Mouse (Mus musculus): ENCODE measurements around the gene Mau2. TPM values are rescaled to one million over a fixed set of nuclear protein-coding genes. Genes with fewer than 3 reads are reported as not detected.

The Mau2 gene
- polyA plus RNA-seq, 1 experiment from 2014 or later = 33.8 TPM

- H3K9ac ChIP-seq (ENCODE audit: low read depth, low read length) = no peak overlapping the region
- H3K4me2 ChIP-seq (ENCODE audit: low read length) = no peak overlapping the region
- no peak overlapping the region for H3K27ac ChIP-seq
- no peak overlapping the region for H3K4me3 ChIP-seq (replicated peaks; ENCODE audit: low read depth, low read length)
- no peaks in the 10 kb centered on the region for H3K9me3 ChIP-seq (replicated peaks; ENCODE audit: low read length)
- ATAC-seq (replicated peaks; ENCODE audit: low FRiP score, low read depth) (no peak), DNase-seq (ENCODE audit: low spot score) (no peak)
- no peak for TF ChIP-seq CTCF (IDR thresholded peaks at IDR 0.05; ENCODE audit: low read depth)
- no peaks in the 10 kb centered on the region for H3K4me1 ChIP-seq (replicated peaks; ENCODE audit: insufficient read depth, low read length)
- no peaks in the 10 kb centered on the region for H3K27me3 ChIP-seq (ENCODE audit: insufficient read depth, low read length)
- H3K36me3 ChIP-seq (ENCODE audit: insufficient read depth, low read length) = no peaks in the 10 kb centered on the region
Observed at GRCm38 (mm10) chr8:69987744-69988143, 54.8 kb downstream of the Mau2 start.

DNA sequence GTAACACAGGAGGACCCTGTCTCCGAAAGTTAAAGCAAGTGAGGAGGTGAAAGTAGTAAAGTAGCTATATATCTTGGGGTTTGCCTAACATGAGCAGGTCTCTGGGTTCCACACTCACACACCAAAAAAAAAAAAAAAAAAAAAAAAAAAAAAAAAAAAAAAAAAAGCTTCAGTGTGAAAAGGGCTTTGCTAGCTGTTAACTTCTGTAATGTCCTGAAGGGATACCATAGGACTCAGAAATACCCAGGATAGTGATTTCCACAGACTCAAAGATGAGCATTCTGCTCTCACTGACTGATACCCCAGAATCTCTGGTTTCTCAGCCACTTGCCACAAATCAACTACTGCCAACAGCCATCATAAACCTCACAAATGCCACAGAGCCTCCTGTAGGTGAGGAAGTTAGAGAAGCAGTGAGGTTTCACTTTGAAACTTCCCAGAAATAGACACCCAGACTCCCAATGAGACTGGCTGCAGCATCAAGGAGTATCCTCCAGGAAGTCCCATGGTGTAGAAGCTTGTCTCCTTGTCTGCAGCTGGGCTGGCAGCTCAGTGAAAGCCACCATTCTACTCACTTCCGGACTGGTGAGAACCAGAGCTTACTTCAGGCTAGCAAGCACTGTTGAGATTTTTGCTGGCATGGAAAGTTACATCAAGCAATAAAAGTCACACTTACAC lies 57.5 kb downstream of the Mau2 start:
- no peak overlapping the region for H3K4me3 ChIP-seq (replicated peaks; ENCODE audit: low read depth, low read length)
- no peak overlapping the region for H3K4me2 ChIP-seq (ENCODE audit: low read length)
- DNase-seq (ENCODE audit: low spot score) (no peak), ATAC-seq (replicated peaks; ENCODE audit: low FRiP score, low read depth) (no peak)
- H3K9ac ChIP-seq (ENCODE audit: low read depth, low read length) = no peak overlapping the region
- H3K27me3 ChIP-seq (ENCODE audit: insufficient read depth, low read length) = no peaks in the 10 kb centered on the region
- H3K36me3 ChIP-seq (ENCODE audit: insufficient read depth, low read length) = no peaks in the 10 kb centered on the region
- no peaks in the 10 kb centered on the region for H3K9me3 ChIP-seq (replicated peaks; ENCODE audit: low read length)
- no peaks in the 10 kb centered on the region for H3K4me1 ChIP-seq (replicated peaks; ENCODE audit: insufficient read depth, low read length)
- H3K27ac ChIP-seq = no peak overlapping the region
- WGBS = 72% methylated on average over 2 of the region's 2 CpGs
- no peak for TF ChIP-seq CTCF (IDR thresholded peaks at IDR 0.05; ENCODE audit: low read depth)

DNA sequence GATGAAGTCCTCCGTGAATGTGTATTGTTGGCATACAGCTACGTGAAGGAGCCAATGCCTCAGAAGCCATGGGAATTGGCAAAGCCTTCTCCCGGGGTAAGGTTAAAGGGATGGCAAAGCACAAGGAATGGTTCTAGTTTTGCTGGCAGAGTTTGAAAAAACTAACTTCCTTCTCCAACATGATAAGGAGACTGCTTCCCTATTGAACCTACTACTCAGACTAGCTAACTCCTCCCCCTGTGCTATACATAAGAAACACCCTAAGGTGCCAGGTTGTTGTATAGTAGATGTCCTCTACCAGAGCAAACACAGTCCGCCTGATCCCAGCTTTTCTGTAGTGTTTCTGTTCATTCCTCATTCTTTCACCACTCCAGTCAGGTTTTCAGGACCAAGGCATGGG lies 64.1 kb downstream of the Mau2 start:
- H3K4me2 ChIP-seq (ENCODE audit: low read length) = no peak overlapping the region
- no peaks in the 10 kb centered on the region for H3K4me1 ChIP-seq (replicated peaks; ENCODE audit: insufficient read depth, low read length)
- H3K4me3 ChIP-seq (replicated peaks; ENCODE audit: low read depth, low read length) = no peak overlapping the region
- no peaks in the 10 kb centered on the region for H3K9me3 ChIP-seq (replicated peaks; ENCODE audit: low read length)
- no peaks in the 10 kb centered on the region for H3K36me3 ChIP-seq (ENCODE audit: insufficient read depth, low read length)
- WGBS = 92% methylated on average over 4 of the region's 4 CpGs
- H3K9ac ChIP-seq (ENCODE audit: low read depth, low read length) = no peak overlapping the region
- DNase-seq (ENCODE audit: low spot score) (no peak), ATAC-seq (replicated peaks; ENCODE audit: low FRiP score, low read depth) (no peak)
- H3K27me3 ChIP-seq (ENCODE audit: insufficient read depth, low read length) = no peaks in the 10 kb centered on the region
- no peak overlapping the region for H3K27ac ChIP-seq
- no peak for TF ChIP-seq CTCF (IDR thresholded peaks at IDR 0.05; ENCODE audit: low read depth)

DNA sequence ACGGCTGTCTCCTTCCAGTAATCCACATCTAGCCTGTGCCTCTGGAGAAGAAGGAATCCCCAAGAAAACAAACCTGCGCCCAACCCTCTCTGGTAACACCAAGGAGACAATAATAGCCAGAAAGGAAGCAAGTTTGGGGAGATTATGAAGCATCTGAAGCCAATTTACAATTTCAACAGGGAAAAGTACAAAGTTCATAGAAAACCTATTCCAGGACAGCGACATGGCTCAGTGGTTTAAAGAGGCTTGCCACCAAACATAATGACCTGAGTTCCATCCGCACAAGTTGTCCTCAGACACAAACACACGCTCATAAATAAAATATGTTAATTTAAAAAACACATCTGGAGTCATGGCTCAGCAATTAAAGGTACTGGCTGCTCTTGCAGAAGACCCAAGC lies 67.7 kb downstream of the Mau2 start:
- peak overlapping the region; percentile 97 for H3K9ac ChIP-seq (ENCODE audit: low read depth, low read length)
- H3K4me2 ChIP-seq (ENCODE audit: low read length) = peak overlapping the region; percentile 87
- peak; percentile 24 for DNase-seq (ENCODE audit: low spot score)

DNA sequence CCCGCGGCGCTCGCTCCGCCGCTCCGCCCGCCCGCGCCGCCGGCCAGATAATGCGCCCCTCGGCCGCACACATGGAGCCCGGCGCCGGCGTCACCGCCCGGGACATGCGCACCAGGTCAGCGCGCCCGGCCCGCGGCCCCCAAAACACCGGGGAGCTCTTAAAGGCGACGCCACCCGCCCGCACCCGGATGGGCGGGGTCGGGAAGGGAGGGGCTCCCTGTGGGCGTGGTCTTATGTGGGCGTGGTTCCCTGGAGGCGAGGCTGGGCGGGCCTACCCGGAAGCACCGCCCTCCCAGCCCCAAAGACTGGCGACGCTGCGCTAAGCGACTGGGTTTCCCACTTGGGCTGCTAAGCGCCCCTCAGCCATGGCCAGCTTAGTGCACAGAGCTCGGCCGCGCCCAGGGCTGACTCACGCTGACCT lies 68.3 kb downstream of the Mau2 start:
- H3K4me1 ChIP-seq (replicated peaks; ENCODE audit: insufficient read depth, low read length) = peaks cover 10% of the 10 kb centered on the region; the same call in 1 of the 2 replicates
- TF ChIP-seq CTCF (IDR thresholded peaks at IDR 0.05; ENCODE audit: low read depth) = no peak
- ATAC-seq (replicated peaks; ENCODE audit: low FRiP score, low read depth) (peak; percentile 94), DNase-seq (ENCODE audit: low spot score) (peak; percentile 95)
- no peaks in the 10 kb centered on the region for H3K36me3 ChIP-seq (ENCODE audit: insufficient read depth, low read length)
- no peaks in the 10 kb centered on the region for H3K27me3 ChIP-seq (ENCODE audit: insufficient read depth, low read length)
- H3K9ac ChIP-seq (ENCODE audit: low read depth, low read length) = peak overlapping the region; percentile 97
- peak overlapping the region; percentile 100 for H3K4me3 ChIP-seq (replicated peaks; ENCODE audit: low read depth, low read length)
- H3K9me3 ChIP-seq (replicated peaks; ENCODE audit: low read length) = no peaks in the 10 kb centered on the region
- 0% methylated on average over 49 of the region's 50 CpGs for WGBS
- peak overlapping the region; percentile 87 for H3K4me2 ChIP-seq (ENCODE audit: low read length)
- peak overlapping the region; percentile 92 for H3K27ac ChIP-seq

More for the DNA sequence above, 67.7 kb downstream of the Mau2 start:
- peak overlapping the region; percentile 92 for H3K27ac ChIP-seq
- H3K27me3 ChIP-seq (ENCODE audit: insufficient read depth, low read length) = no peaks in the 10 kb centered on the region
- no peak for ATAC-seq (replicated peaks; ENCODE audit: low FRiP score, low read depth)
- TF ChIP-seq CTCF (IDR thresholded peaks at IDR 0.05; ENCODE audit: low read depth) = no peak
- H3K4me3 ChIP-seq (replicated peaks; ENCODE audit: low read depth, low read length) = peak overlapping the region; percentile 100
- peaks cover 10% of the 10 kb centered on the region; the same call in 1 of the 2 replicates for H3K4me1 ChIP-seq (replicated peaks; ENCODE audit: insufficient read depth, low read length)
- H3K36me3 ChIP-seq (ENCODE audit: insufficient read depth, low read length) = no peaks in the 10 kb centered on the region
- WGBS = 25% methylated on average over 5 of the region's 5 CpGs
- H3K9me3 ChIP-seq (replicated peaks; ENCODE audit: low read length) = no peaks in the 10 kb centered on the region

DNA sequence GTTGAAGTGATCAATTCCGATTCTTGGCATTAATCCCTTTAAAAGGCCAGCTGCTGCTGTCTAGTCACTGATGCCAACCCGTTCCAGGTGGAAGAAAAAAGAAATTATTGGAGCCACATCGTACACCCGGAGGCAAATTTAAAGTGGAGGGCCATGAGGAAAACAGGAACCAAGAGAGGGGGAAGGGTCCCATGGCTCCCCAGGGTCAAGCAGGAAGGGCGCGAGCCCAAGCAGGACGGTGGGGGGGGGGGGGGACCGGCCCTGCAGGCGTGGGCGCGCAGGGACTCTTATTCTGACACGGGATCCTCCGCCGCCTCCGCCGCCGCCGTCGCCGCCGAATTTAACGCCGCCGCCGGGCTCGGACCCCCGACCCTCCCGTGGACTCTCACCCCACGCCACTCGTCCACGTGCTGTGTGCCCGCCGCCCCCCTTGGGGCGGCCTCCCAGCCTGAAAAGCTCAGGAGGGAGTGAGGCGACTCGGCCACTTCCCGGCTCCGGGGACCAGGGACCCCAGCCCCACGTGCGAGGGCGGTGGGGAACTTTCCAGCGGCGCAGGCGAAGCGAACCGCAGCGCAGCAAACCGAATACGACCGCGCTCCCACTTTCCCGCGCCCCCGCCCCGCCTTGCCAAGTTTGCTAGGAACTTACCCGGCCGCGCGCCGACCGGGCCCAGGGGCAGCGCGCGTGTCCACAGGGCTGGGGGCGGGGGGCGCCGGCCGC lies 68.9 kb downstream of the Mau2 start:
- peak overlapping the region; percentile 97 for H3K9ac ChIP-seq (ENCODE audit: low read depth, low read length)
- peak overlapping the region; percentile 100 for H3K4me3 ChIP-seq (replicated peaks; ENCODE audit: low read depth, low read length)
- 0% methylated on average over 50 of the region's 68 CpGs for WGBS
- H3K27ac ChIP-seq = peak overlapping the region; percentile 92
- DNase-seq (ENCODE audit: low spot score) = peak; percentile 46
- no peaks in the 10 kb centered on the region for H3K36me3 ChIP-seq (ENCODE audit: insufficient read depth, low read length)
- H3K4me2 ChIP-seq (ENCODE audit: low read length) = peak overlapping the region; percentile 87
- peak; percentile 31 for ATAC-seq (replicated peaks; ENCODE audit: low FRiP score, low read depth)
- TF ChIP-seq CTCF (IDR thresholded peaks at IDR 0.05; ENCODE audit: low read depth) = no peak
- H3K9me3 ChIP-seq (replicated peaks; ENCODE audit: low read length) = no peaks in the 10 kb centered on the region
- peaks cover 10% of the 10 kb centered on the region; the same call in 1 of the 2 replicates for H3K4me1 ChIP-seq (replicated peaks; ENCODE audit: insufficient read depth, low read length)
- no peaks in the 10 kb centered on the region for H3K27me3 ChIP-seq (ENCODE audit: insufficient read depth, low read length)
